Mouse (Mus musculus): ENCODE data around the gene Adgrl4. TPM values are rescaled to one million over a fixed set of nuclear protein-coding genes. Genes with fewer than 3 reads are reported as not detected.
A peak's percentile ranks its signal among the peaks of the same experiment; 100 is the strongest.

Gene Adgrl4
- total and polyA plus RNA-seq, 3 experiments: not detected

GRCm38 (mm10) chr3:151565664-151566621, 128.3 kb downstream of the Adgrl4 start:
- H3K4me2 ChIP-seq (ENCODE audit: insufficient read depth, low read depth, poor library complexity, severe bottlenecking): no peak overlapping the region
- no peaks in the 10 kb centered on the region for H3K27me3 ChIP-seq (replicated peaks)
- no peaks in the 10 kb centered on the region for H3K4me1 ChIP-seq (ENCODE audit: control insufficient read depth in 1 of 2, insufficient read depth in 2 of 2)
- peaks cover 2% of the 10 kb centered on the region; the same call in 1 of the 2 replicates for H3K79me2 ChIP-seq (replicated peaks; ENCODE audit: control insufficient read depth, extremely low read depth, insufficient read depth, poor library complexity, severe bottlenecking)
- in situ Hi-C loops (cut with MboI; ENCODE audit: low pct_ligation_motif_present, low pct_unique_long_range_greater_than_20kb, low sequenced_read_pairs) (loop anchor here (25.0 kb wide), 1 partner anchor 304 kb away; no protein-coding TSS in a partner anchor), dilution Hi-C loops (cut with MboI; ENCODE audit: extremely low pct_ligation_motif_present, extremely low pct_unique_long_range_greater_than_20kb, low sequenced_read_pairs) (no loop called here)
- no peaks in the 10 kb centered on the region for H3K36me3 ChIP-seq (replicated peaks in 1 of 2; ENCODE audit: control insufficient read depth in 1 of 2, insufficient read depth in 1 of 2, low read length in 1 of 2)
- no peak overlapping the region for H3K4me3 ChIP-seq (replicated peaks in 1 of 3; ENCODE audit: low read depth in 2 of 3, low read length in 2 of 3, poor library complexity in 1 of 3)
- H3K9ac ChIP-seq (ENCODE audit: insufficient read depth, low read depth): no peak overlapping the region
- H3K9me3 ChIP-seq (replicated peaks; ENCODE audit: low read length): no peaks in the 10 kb centered on the region
- DNase-seq (ENCODE audit: extremely low read depth): no peak
- H3K27ac ChIP-seq (ENCODE audit: insufficient read depth, low read depth): no peak overlapping the region
- no peak for TF ChIP-seq ZC3H11A (IDR thresholded peaks at IDR 0.05; ENCODE audit: low read depth, low read length)
- TF ChIP-seq NRF1 (IDR thresholded peaks at IDR 0.05; ENCODE audit: low read depth, low read length): no peak
- no peak for TF ChIP-seq ZKSCAN1 (IDR thresholded peaks at IDR 0.05; ENCODE audit: borderline replicate concordance, low read depth, low read length)
- no peak for TF ChIP-seq HCFC1 (IDR thresholded peaks at IDR 0.05; ENCODE audit: low read depth, low read length)
- TF ChIP-seq RAD21 (IDR thresholded peaks at IDR 0.05; ENCODE audit: low read depth, low read length): no peak
- no peak for TF ChIP-seq JUND (conservative IDR thresholded peaks at IDR 0.05; ENCODE audit: low read depth, low read length)

GRCm38 (mm10) chr3:151566629-151567028, 128.9 kb downstream of the Adgrl4 start:
- peak; percentile 62 for DNase-seq (ENCODE audit: extremely low read depth)
- H3K27me3 ChIP-seq (replicated peaks): no peaks in the 10 kb centered on the region
- in situ Hi-C loops (cut with MboI; ENCODE audit: low pct_ligation_motif_present, low pct_unique_long_range_greater_than_20kb, low sequenced_read_pairs) (loop anchor here (25.0 kb wide), 1 partner anchor 304 kb away; no protein-coding TSS in a partner anchor), dilution Hi-C loops (cut with MboI; ENCODE audit: extremely low pct_ligation_motif_present, extremely low pct_unique_long_range_greater_than_20kb, low sequenced_read_pairs) (no loop called here)
- no peak overlapping the region for H3K4me2 ChIP-seq (ENCODE audit: insufficient read depth, low read depth, poor library complexity, severe bottlenecking)
- H3K4me1 ChIP-seq (ENCODE audit: control insufficient read depth in 1 of 2, insufficient read depth in 2 of 2): no peaks in the 10 kb centered on the region
- TF ChIP-seq UBTF (IDR thresholded peaks at IDR 0.05; ENCODE audit: low read depth, low read length) (no peak), ETS1 (conservative IDR thresholded peaks at IDR 0.05; ENCODE audit: low read depth, low read length) (no peak), SMC3 (IDR thresholded peaks at IDR 0.05; ENCODE audit: low read depth, low read length) (peak; percentile 82), ZNF384 (IDR thresholded peaks at IDR 0.05; ENCODE audit: low read depth, low read length) (peak; percentile 90), NELFE (IDR thresholded peaks at IDR 0.05; ENCODE audit: low read depth, low read length) (no peak), RCOR1 (conservative IDR thresholded peaks at IDR 0.05; ENCODE audit: low read depth, low read length) (no peak), JUND (conservative IDR thresholded peaks at IDR 0.05; ENCODE audit: low read depth, low read length) (no peak), MAX (IDR thresholded peaks at IDR 0.05; ENCODE audit: low read length) (no peak), USF2 (conservative IDR thresholded peaks at IDR 0.05; ENCODE audit: low read depth, low read length) (no peak), MAZ (IDR thresholded peaks at IDR 0.05; ENCODE audit: low read depth, low read length) (no peak), IRF4 (IDR thresholded peaks at IDR 0.05; ENCODE audit: low read depth, low read length) (no peak), EP300 (IDR thresholded peaks at IDR 0.05; ENCODE audit: low read length) (no peak), CTCF (conservative IDR thresholded peaks at IDR 0.05 in 1 of 2, IDR thresholded peaks at IDR 0.05 in 1 of 2; ENCODE audit: low read depth in 2 of 2, low read length in 2 of 2) (peak; percentile 41 to 89; a peak in 3 of 4 replicates), CHD1 (IDR thresholded peaks at IDR 0.05; ENCODE audit: low read depth, low read length) (no peak), KAT2A (IDR thresholded peaks at IDR 0.05; ENCODE audit: insufficient replicate concordance, low read length) (no peak), ZKSCAN1 (IDR thresholded peaks at IDR 0.05; ENCODE audit: borderline replicate concordance, low read depth, low read length) (no peak), ZMIZ1 (IDR thresholded peaks at IDR 0.05; ENCODE audit: low read depth, low read length) (no peak), MYC (IDR thresholded peaks at IDR 0.05; ENCODE audit: low read depth, low read length) (peak; percentile 63; the same call in 1 of the 2 replicates), JUN (IDR thresholded peaks at IDR 0.05; ENCODE audit: insufficient read depth, low read depth, low read length) (no peak; the same call in 1 of the 2 replicates), MXI1 (IDR thresholded peaks at IDR 0.05; ENCODE audit: low read depth, low read length) (no peak), USF1 (IDR thresholded peaks at IDR 0.05; ENCODE audit: low read depth, low read length) (no peak), RAD21 (IDR thresholded peaks at IDR 0.05; ENCODE audit: low read depth, low read length) (peak; percentile 99), ZC3H11A (IDR thresholded peaks at IDR 0.05; ENCODE audit: low read depth, low read length) (peak; percentile 75), HCFC1 (IDR thresholded peaks at IDR 0.05; ENCODE audit: low read depth, low read length) (no peak), MEF2A (IDR thresholded peaks at IDR 0.05; ENCODE audit: borderline replicate concordance, low read depth, low read length) (no peak)
- peaks cover 2% of the 10 kb centered on the region; the same call in 1 of the 2 replicates for H3K79me2 ChIP-seq (replicated peaks; ENCODE audit: control insufficient read depth, extremely low read depth, insufficient read depth, poor library complexity, severe bottlenecking)
- no peaks in the 10 kb centered on the region for H3K9me3 ChIP-seq (replicated peaks; ENCODE audit: low read length)
- no peak overlapping the region for H3K27ac ChIP-seq (ENCODE audit: insufficient read depth, low read depth)
- no peak overlapping the region for H3K9ac ChIP-seq (ENCODE audit: insufficient read depth, low read depth)
- no peak overlapping the region for H3K4me3 ChIP-seq (replicated peaks in 1 of 3; ENCODE audit: low read depth in 2 of 3, low read length in 2 of 3, poor library complexity in 1 of 3)
- H3K36me3 ChIP-seq (replicated peaks in 1 of 2; ENCODE audit: control insufficient read depth in 1 of 2, insufficient read depth in 1 of 2, low read length in 1 of 2): no peaks in the 10 kb centered on the region

All from CH12.LX (cell line).